Mouse (Mus musculus) G1E (cell line): ENCODE data around the gene Plekha7. TPM values are rescaled to one million over a fixed set of nuclear protein-coding genes. Genes with fewer than 3 reads are reported as not detected.
A peak's percentile ranks its signal among the peaks of the same experiment; 100 is the strongest.

Experiments used
- ATAC-seq: 2 replicates; pipeline ENCODE4 v1.8.0; 2016; ENCODE audit warnings: mild to moderate bottlenecking; ENCODE audit not compliant: insufficient number of reproducible peaks, poor library complexity, low FRiP score, severe bottlenecking; ENCODE audit errors: extremely low read depth
- DNase-seq: peaks from one replicate; pipeline ENCODE4 v3.0.0; 2012; ENCODE audit warnings: low spot score
- H3K27me3 ChIP-seq: 2 replicates; pipeline ENCODE4 v1.6.1; 2012; ENCODE audit warnings: mild to moderate bottlenecking, low read length, inconsistent platforms; ENCODE audit not compliant: insufficient read depth
- H3K36me3 ChIP-seq: replicated peaks from 2 replicates; pipeline ENCODE3; 2012; ENCODE audit warnings: mild to moderate bottlenecking, inconsistent platforms
- H3K4me1 ChIP-seq: 2 replicates; pipeline ENCODE4 v1.6.1; 2012; ENCODE audit warnings: low read depth, low read length, inconsistent platforms, mixed read lengths; ENCODE audit not compliant: insufficient read depth
- H3K4me3 ChIP-seq: 2 replicates; pipeline ENCODE4 v1.5.1; 2012; ENCODE audit warnings: low read depth, mild to moderate bottlenecking, inconsistent platforms, low read length, moderate library complexity, mixed read lengths
- H3K9me3 ChIP-seq: replicated peaks from 2 replicates; pipeline ENCODE4 v1.6.1; 2012; ENCODE audit warnings: inconsistent platforms
- CTCF ChIP-seq: IDR thresholded peaks from 2 replicates; pipeline ENCODE4 v1.5.1; 2012; ENCODE audit warnings: low read depth, low read length, inconsistent platforms, mixed read lengths
- GATA1 ChIP-seq: IDR thresholded peaks from 2 replicates; pipeline ENCODE4 v1.6.1; 2012; ENCODE audit warnings: borderline replicate concordance, low read length, inconsistent platforms, mixed read lengths
- GATA2 ChIP-seq: IDR thresholded peaks from 2 replicates; pipeline ENCODE4 v1.6.1; 2012; ENCODE audit warnings: low read depth, low read length, inconsistent platforms, borderline replicate concordance
- POLR2AphosphoS5 ChIP-seq: IDR thresholded peaks from 2 replicates; pipeline ENCODE4 v1.6.1; 2012; ENCODE audit warnings: low read depth, low read length, inconsistent platforms; ENCODE audit not compliant: insufficient replicate concordance
- TAL1 ChIP-seq: conservative IDR thresholded peaks from 2 replicates; pipeline ENCODE4 v1.6.1; 2012; ENCODE audit warnings: low read depth, low read length, inconsistent platforms, mixed read lengths
- polyA plus RNA-seq: library from polyadenylated mRNA; stranded (reverse); fragments of >175 nt; gene quantifications from 2 replicates; pipeline ENCODE4 v1.2.3, GENCODE M21; 2012
- total RNA-seq, 2 experiments: library from RNA; stranded (forward) in 1 of 2; stranded (reverse) in 1 of 2; fragments of 200-1000 nt in 1 of 2; fragments of >200 nt in 1 of 2; fragmentation: Nextera tagmentation in 1 of 2; gene quantifications; 2 replicates each; pipeline ENCODE4 v1.2.3; 2014 to 2017

The Plekha7 gene
- total and polyA plus RNA-seq, 3 experiments: 10.1 to 33.4 (median 18.5) TPM

DNA sequence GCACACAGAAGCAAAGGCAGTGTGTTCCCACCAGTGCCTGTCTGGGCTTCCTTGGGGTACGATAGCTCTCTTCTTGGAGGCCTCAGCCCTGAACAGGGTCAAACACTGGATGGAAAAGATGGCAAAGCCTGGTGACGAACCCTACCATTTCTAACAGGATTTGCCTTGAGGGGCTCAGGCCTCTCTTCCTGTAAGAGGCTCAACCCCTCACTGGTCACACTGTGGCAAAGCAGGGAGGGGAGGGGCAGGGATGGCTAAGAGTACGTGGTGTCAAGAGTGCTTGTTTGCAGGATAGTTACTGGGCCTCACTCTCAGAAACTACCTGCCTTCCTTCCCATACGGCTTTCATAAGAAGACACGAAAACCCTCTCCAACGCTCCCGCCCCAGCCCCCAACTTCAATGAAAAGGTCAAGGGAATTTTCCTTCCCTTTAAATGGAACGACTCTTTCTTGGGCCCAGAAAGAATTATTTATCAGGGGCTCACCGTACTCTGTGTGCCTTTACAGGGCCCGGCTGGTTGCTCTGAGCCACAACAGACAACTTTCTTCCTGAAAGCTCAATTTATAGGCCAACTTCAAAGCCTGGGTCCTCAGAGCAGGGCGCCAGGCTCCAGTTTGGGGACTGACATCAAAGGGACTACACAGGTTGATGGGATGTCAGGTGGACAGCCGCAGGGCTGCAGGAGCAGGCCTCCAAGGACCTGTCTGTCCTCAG is 192.8 kb downstream of the Plekha7 start:
- no peaks in the 10 kb centered on the region for H3K36me3 ChIP-seq
- H3K4me1 ChIP-seq: no peaks in the 10 kb centered on the region
- ATAC-seq: no peak
- H3K4me3 ChIP-seq: no peak overlapping the region
- peaks cover 17% of the 10 kb centered on the region for H3K27me3 ChIP-seq
- no peaks in the 10 kb centered on the region; the same call in 1 of the 2 replicates for H3K9me3 ChIP-seq
- DNase-seq: no peak
- TF ChIP-seq CTCF (no peak), POLR2AphosphoS5 (no peak), GATA1 (no peak), TAL1 (no peak), GATA2 (no peak)

- no peaks in the 10 kb centered on the region for H3K4me1 ChIP-seq
- DNase-seq (no peak), ATAC-seq (no peak)
- TF ChIP-seq GATA1 (no peak), CTCF (no peak), GATA2 (no peak), TAL1 (no peak), POLR2AphosphoS5 (no peak)
- H3K27me3 ChIP-seq: peaks cover 13% of the 10 kb centered on the region
- H3K4me3 ChIP-seq: no peak overlapping the region
- H3K9me3 ChIP-seq: no peaks in the 10 kb centered on the region
- peaks cover 11% of the 10 kb centered on the region for H3K36me3 ChIP-seq
Measured at GRCm38 (mm10) chr7:116111546-116111945, 196.6 kb downstream of the Plekha7 start.

GRCm38 (mm10) chr7:116110661-116111060 is 197.5 kb downstream of the Plekha7 start:
- no peak for TF ChIP-seq POLR2AphosphoS5
- Histone ChIP-seq H3K27me3 (peaks cover 9% of the 10 kb centered on the region), H3K9me3 (no peaks in the 10 kb centered on the region), H3K4me1 (no peaks in the 10 kb centered on the region), H3K4me3 (no peak overlapping the region), H3K36me3 (peaks cover 20% of the 10 kb centered on the region)
- no peak for ATAC-seq
- DNase-seq: no peak

- Histone ChIP-seq H3K36me3 (peaks cover 68% of the 10 kb centered on the region), H3K9me3 (no peaks in the 10 kb centered on the region), H3K4me1 (peaks cover 3% of the 10 kb centered on the region; the same call in 1 of the 2 replicates), H3K4me3 (no peak overlapping the region), H3K27me3 (no peaks in the 10 kb centered on the region)
- no peak for ATAC-seq
- no peak for DNase-seq
- TF ChIP-seq TAL1 (no peak), CTCF (no peak), POLR2AphosphoS5 (no peak), GATA2 (no peak), GATA1 (no peak)
Measured at GRCm38 (mm10) chr7:116103091-116103490, 205.1 kb downstream of the Plekha7 start.

DNA sequence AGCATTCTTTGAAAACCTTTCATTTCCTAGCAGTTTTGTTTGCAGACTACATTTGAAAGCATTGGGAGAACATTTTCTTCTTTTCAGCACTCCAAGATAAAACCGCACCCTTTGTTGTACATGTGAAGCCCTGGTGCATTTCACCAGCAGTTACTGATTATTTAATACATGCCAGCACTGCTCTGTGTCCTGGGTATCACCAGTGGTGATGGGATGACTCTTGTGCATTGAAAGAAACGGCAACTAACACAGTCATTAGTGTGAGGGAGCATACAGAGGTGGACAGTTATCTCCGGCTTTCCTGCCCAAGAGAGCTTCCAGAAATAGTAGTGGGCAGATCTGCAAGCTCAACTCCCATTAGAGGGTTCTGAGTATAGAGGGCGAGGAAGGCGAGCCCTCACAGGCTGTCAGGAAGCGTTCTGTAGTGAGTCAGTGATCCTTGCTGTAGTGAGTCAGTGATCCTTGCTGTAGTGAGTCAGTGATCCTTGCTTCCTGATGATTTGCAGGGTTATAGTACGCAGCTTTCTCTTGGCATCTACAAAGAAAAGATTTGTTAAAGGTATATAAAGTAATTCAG is 208.1 kb downstream of the Plekha7 start:
- TF ChIP-seq CTCF (no peak), TAL1 (no peak), POLR2AphosphoS5 (no peak), GATA2 (no peak), GATA1 (no peak)
- Histone ChIP-seq H3K27me3 (no peaks in the 10 kb centered on the region), H3K4me1 (peaks cover 22% of the 10 kb centered on the region), H3K4me3 (no peak overlapping the region), H3K9me3 (no peaks in the 10 kb centered on the region), H3K36me3 (peaks cover 52% of the 10 kb centered on the region)
- DNase-seq (no peak), ATAC-seq (no peak)

- Histone ChIP-seq H3K4me1 (peaks cover 32% of the 10 kb centered on the region), H3K4me3 (peak overlapping the region; percentile 76), H3K27me3 (peaks cover 4% of the 10 kb centered on the region), H3K9me3 (no peaks in the 10 kb centered on the region), H3K36me3 (peaks cover 6% of the 10 kb centered on the region)
- ATAC-seq (peak; percentile 38), DNase-seq (peak; percentile 39)
- no peak for TF ChIP-seq TAL1
- TF ChIP-seq GATA2: no peak
- no peak for TF ChIP-seq CTCF
- no peak for TF ChIP-seq POLR2AphosphoS5
- no peak for TF ChIP-seq GATA1
Measured at GRCm38 (mm10) chr7:116093466-116093850, 214.7 kb downstream of the Plekha7 start.
